Mouse (Mus musculus) forebrain, embryonic 14.5 days (tissue): ENCODE results near the gene Zfp113. TPM values are rescaled to one million over a fixed set of nuclear protein-coding genes. Genes with fewer than 3 reads are reported as not detected.

ENCODE experiments used
- ATAC-seq: fragments of 200-750 bp; cut with Nextera tagmentation; 2 replicates; pipeline ENCODE4 v1.8.0; 2017; ENCODE audit warnings: mild to moderate bottlenecking, moderate library complexity
- DNase-seq: peaks from one replicate; pipeline ENCODE4 v3.0.0-alpha.2; 2015; ENCODE audit warnings: low spot score
- H3K27ac ChIP-seq: fragments of 300-500 bp; sonication (generic); 2 replicates; pipeline ENCODE4 v1.5.1; 2014; ENCODE audit warnings: low read depth, mild to moderate bottlenecking, control low read depth, low read length, moderate library complexity
- H3K27me3 ChIP-seq: fragments of 300-500 bp; sonication (generic); replicated peaks from 2 replicates; pipeline ENCODE4 v1.6.1; 2014; ENCODE audit warnings: low read length, control low read depth, mixed read lengths; ENCODE audit not compliant: control insufficient read depth, insufficient read depth
- H3K36me3 ChIP-seq: fragments of 300-500 bp; sonication (generic); 2 replicates; pipeline ENCODE4 v1.6.1; 2014; ENCODE audit warnings: low read length, control low read depth; ENCODE audit not compliant: control insufficient read depth, insufficient read depth
- H3K4me1 ChIP-seq: fragments of 300-500 bp; sonication (generic); 2 replicates; pipeline ENCODE4 v1.6.1; 2014; ENCODE audit warnings: antibody characterized with exemption, low read length, control low read depth; ENCODE audit not compliant: control insufficient read depth, insufficient read depth
- H3K4me2 ChIP-seq: fragments of 300-500 bp; sonication (generic); 2 replicates; pipeline ENCODE4 v1.6.1; 2014; ENCODE audit warnings: mild to moderate bottlenecking, control low read depth, low read length
- H3K4me3 ChIP-seq: fragments of 300-500 bp; sonication (generic); 2 replicates; pipeline ENCODE4 v1.5.1; 2014; ENCODE audit warnings: low read depth, low read length, control low read depth
- H3K9ac ChIP-seq: fragments of 300-500 bp; sonication (generic); 2 replicates; pipeline ENCODE4 v1.6.1; 2014; ENCODE audit warnings: mild to moderate bottlenecking, low read length, control low read depth, moderate library complexity
- H3K9me3 ChIP-seq: fragments of 300-500 bp; sonication (generic); replicated peaks from 2 replicates; pipeline ENCODE4 v1.6.1; 2016; ENCODE audit warnings: low read length, control low read depth, mixed read lengths; ENCODE audit not compliant: control insufficient read depth
- WGBS: fragments of 180-500 bp; shearing (Covaris S2); extraction: QIAGEN DNeasy Blood & Tissue Kit; methylation state at CpG from one replicate; pipeline ENCODE4 v1.1.7; 2014; 5-methylcytosine and 5-hydroxymethylcytosine counted together
- polyA plus RNA-seq: library from polyadenylated mRNA; unstranded; fragments of >200 nt; fragmentation: Nextera tagmentation; extraction: Ambion mirVana; gene quantifications from 2 replicates; pipeline ENCODE4 v1.2.1, GENCODE M21; 2014

The Zfp113 gene
- 21.8 and 24.3 TPM in 2 replicates for polyA plus RNA-seq

DNA sequence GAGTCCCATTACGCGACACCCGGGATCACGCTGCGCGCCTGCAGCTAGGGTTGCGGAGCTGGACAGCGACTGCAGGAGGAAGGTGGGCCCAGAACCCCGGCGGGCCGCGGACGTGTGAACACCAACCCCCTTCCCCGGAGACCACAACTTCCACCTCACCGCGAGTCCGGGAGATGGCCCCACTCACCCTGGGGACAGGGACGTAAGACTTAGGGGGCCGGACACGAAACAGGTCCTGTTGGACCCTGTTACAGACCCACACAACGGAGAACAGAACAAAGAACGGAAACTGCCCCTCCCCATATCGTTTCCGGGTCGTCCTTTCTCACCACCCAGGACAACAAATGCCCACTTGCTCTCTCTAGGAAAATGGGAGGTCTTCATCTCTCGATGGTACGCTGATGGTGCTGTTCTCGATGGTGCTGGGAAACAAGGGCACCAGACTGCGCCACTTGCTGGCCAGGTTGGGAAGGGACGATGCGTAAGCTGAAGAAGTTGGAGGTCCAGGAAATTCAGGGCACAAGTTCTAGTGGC, at the start of gene Zfp113:
Gene Zfp113, minus strand, starts transcription at position 302 of the 534 bp plus-strand sequence.
- Histone ChIP-seq H3K36me3 (peaks cover 23% of the 10 kb centered on the region), H3K27me3 (no peaks in the 10 kb centered on the region), H3K27ac (peak within 1 kb of the TSS; percentile 96), H3K9ac (peak within 1 kb of the TSS; percentile 99), H3K9me3 (no peaks in the 10 kb centered on the region), H3K4me2 (peak within 1 kb of the TSS; percentile 87), H3K4me3 (peak within 1 kb of the TSS; percentile 81), H3K4me1 (peaks cover 3% of the 10 kb centered on the region; the same call in 1 of the 2 replicates)
- WGBS, result under 1% methylated on average over 31 of the region's 31 CpGs
- ATAC-seq (peak; percentile 99), DNase-seq (peak; percentile 98)

DNA sequence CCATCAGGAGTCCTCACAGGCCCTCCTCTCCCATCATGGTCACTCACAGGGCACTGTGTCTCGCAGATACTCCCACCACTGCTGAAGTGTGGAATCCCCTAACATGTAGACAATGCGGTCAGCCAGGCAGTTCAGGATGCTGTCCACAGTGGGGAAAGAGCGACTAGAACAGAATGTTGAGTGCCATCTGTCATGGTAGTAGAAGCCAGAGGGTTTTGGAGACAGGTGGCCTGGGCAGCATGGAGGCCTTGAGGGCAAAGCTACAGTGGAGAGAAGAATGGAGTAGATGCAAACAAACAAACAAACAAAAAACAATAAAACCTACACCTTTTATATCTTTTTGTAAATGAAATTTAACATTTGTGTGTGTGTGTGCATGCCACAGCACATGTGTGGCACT, 46.5 kb upstream of the Zfp113 start:
- ATAC-seq, result no peak
- no peak for DNase-seq

DNA sequence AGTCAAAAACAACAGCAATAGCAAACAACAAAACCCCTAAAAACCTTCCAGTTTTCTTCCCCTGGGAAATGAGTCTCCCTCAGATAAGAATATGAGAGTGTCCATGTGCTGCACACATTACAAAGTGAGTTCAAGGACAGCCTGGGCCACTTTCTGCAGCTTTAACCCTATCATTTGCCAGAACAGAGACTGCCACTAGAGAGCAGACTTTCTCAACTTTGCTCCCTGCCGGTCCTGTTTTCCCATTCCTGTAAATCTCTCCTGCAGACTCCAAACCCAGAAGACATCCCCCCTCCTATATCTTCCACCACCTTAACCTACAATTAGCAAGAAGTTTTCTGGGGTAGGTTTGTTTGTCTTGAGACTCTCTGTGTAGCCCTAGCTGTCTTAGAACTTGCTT, 44.0 kb upstream of the Zfp113 start:
- Histone ChIP-seq H3K4me2 (no peak overlapping the region), H3K27ac (no peak overlapping the region), H3K4me1 (no peaks in the 10 kb centered on the region), H3K9ac (no peak overlapping the region), H3K36me3 (no peaks in the 10 kb centered on the region), H3K9me3 (no peaks in the 10 kb centered on the region), H3K4me3 (no peak overlapping the region), H3K27me3 (no peaks in the 10 kb centered on the region)
- 10% methylated on average over 1 of the region's 1 CpGs for WGBS
- DNase-seq (peak; percentile 36), ATAC-seq (no peak)

More for the DNA sequence above, 46.5 kb upstream of the Zfp113 start:
- Histone ChIP-seq H3K4me1 (no peaks in the 10 kb centered on the region), H3K27me3 (no peaks in the 10 kb centered on the region), H3K4me2 (no peak overlapping the region), H3K9ac (no peak overlapping the region), H3K9me3 (no peaks in the 10 kb centered on the region), H3K27ac (no peak overlapping the region), H3K36me3 (no peaks in the 10 kb centered on the region), H3K4me3 (no peak overlapping the region)
- WGBS, result 89% methylated on average over 3 of the region's 3 CpGs

DNA sequence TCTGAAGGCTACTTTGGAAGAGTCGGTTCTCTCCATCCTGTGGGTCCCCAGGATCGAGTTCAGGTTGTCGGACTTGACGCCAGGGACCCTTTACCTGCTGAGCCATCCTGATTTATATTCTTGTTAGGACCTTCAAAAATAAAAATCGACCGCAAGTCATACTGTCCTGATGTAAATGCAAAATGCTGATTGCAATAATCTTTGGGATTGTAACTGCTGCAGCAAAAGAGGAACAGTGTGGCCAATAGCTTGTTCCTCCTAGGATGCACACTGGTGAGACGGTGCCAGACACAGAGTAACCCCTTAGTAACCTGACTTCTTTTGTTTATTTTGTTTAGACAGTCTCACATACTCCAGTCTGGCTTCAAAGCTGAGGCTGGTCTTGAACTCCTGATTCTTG, 39.9 kb upstream of the Zfp113 start:
- Histone ChIP-seq H3K9ac (peak overlapping the region; percentile 94; the same call in 1 of the 2 replicates), H3K27me3 (no peaks in the 10 kb centered on the region), H3K4me2 (peak overlapping the region; percentile 97), H3K36me3 (peaks cover 23% of the 10 kb centered on the region), H3K27ac (no peak overlapping the region), H3K4me1 (no peaks in the 10 kb centered on the region; the same call in 1 of the 2 replicates), H3K4me3 (peak overlapping the region; percentile 70), H3K9me3 (no peaks in the 10 kb centered on the region)
- no peak for DNase-seq
- WGBS, result 75% methylated on average over 7 of the region's 7 CpGs
- ATAC-seq, result no peak

DNA sequence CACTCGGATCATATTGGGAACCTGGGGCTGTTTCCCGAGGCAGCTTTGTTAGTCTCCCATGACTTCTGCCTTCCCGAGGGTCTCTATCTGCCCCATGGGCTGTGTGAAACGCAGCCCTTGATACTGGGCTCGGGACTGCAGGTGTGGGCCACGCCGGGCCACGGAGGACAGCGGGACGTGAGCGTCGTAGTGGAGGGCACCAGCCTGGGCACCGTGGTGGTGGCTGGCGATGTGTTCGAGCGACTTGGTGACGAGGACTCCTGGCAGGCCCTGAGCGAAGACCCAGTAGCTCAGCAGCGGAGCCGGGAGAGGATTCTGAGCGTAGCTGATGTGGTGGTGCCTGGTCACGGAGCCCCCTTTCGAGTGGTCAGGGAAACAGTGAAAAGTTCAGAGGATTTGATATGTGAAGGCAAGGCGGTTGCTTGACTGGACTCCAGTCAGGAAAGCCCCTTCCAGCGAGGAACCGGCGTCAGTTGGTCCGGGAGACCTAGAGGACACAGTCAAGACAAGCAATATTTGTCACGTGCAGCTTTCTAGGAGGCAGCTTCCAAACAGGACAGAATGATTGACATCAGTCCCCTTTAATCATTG, 39.3 kb upstream of the Zfp113 start:
- peak; percentile 69 for ATAC-seq
- Histone ChIP-seq H3K27me3 (no peaks in the 10 kb centered on the region), H3K4me3 (peak overlapping the region; percentile 70), H3K4me2 (peak overlapping the region; percentile 97), H3K9me3 (no peaks in the 10 kb centered on the region), H3K9ac (peak overlapping the region; percentile 94), H3K27ac (peak overlapping the region; percentile 84), H3K4me1 (no peaks in the 10 kb centered on the region; the same call in 1 of the 2 replicates), H3K36me3 (peaks cover 28% of the 10 kb centered on the region)
- WGBS, result 2% methylated on average over 29 of the region's 29 CpGs
- peak; percentile 51 for DNase-seq

DNA sequence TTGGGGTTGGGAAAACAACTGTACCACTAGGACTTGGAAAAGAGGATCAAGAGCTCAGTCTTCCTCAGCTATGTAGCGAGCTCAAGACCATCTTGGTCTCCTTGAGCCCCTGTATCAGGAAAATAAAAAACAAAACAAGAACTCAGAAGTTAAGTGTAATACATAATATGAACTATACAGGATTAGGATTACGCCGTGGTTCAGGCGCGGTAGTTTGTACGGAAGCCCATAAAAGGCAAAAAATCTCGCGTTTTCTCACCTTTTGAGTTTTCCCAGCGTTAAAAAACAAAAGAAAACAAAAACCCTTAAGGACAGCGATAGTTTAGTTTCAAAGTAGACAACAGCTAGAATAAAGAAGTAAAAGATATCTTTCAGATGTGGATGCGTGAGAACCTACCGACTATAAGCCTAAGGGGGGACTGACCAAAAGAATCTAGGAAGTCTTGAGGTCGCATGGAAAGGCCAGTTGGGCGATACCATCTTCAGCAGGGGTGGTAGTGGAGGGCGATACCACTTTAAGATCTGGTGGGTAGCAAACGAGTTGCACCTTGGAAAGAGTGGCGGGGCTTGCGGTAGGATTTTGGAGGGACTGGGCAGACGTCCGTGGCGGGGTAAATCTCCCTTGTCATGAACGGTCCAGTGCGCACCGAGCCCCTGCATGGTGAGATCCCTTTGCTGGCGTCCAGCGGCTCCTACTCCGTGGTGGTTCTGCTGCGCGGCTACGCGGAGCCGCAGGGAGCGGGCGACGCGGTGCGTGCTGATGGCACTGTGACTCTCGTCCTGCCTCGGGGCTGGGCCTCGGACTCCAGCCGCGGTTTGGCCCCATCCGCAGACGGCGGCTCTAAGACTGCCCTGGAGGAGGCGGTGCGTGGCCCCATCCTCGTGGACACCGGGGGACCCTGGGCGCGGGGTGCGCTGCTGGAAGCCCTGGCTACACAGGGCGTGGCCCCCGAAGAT, 38.5 kb upstream of the Zfp113 start, which contains the start of gene Mblac1:
Gene Mblac1, plus strand, starts transcription at position 544 of the 957 bp plus-strand sequence.
- Histone ChIP-seq H3K4me1 (no peaks in the 10 kb centered on the region; the same call in 1 of the 2 replicates), H3K4me2 (peak within 1 kb of the TSS; percentile 97), H3K36me3 (peaks cover 30% of the 10 kb centered on the region), H3K9ac (peak within 1 kb of the TSS; percentile 94), H3K9me3 (no peaks in the 10 kb centered on the region), H3K27ac (peak within 1 kb of the TSS; percentile 84), H3K4me3 (peak within 1 kb of the TSS; percentile 70), H3K27me3 (no peaks in the 10 kb centered on the region)
- WGBS, result 8% methylated on average over 54 of the region's 54 CpGs
- ATAC-seq (peak; percentile 86), DNase-seq (peak; percentile 89)

DNA sequence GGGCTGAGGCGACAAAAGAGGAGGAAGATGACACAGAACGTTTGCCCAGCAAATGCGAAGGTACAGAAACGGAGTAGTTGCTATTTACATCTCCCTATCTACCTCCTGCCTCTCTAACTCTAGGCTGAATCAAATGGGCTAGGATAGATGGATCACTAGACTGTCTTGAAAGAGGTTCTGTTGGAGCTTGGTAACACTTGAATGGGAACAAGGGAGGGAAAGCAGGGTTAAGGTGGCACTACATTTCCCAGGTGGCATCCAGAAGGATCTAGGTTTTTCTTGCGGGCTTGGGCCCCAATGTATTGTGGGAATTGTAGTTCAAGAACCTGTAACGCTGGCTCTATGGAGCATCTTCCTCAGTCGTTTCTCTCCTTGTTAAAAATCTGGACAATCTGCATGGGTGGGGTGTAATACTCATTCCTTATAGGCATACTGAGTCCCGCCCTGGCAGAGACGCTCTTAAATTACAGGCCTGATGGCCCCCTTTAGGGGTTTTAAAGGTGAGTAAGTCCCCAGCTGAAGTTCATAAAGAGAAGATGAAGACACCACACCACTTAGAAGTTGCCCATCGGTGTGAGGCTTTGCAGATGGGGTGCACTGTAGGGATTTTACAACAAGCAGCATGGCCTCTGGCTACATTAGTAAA, 32.2 kb upstream of the Zfp113 start:
- WGBS, result 0% methylated on average over 10 of the region's 10 CpGs
- DNase-seq (peak; percentile 94), ATAC-seq (peak; percentile 89)

DNA sequence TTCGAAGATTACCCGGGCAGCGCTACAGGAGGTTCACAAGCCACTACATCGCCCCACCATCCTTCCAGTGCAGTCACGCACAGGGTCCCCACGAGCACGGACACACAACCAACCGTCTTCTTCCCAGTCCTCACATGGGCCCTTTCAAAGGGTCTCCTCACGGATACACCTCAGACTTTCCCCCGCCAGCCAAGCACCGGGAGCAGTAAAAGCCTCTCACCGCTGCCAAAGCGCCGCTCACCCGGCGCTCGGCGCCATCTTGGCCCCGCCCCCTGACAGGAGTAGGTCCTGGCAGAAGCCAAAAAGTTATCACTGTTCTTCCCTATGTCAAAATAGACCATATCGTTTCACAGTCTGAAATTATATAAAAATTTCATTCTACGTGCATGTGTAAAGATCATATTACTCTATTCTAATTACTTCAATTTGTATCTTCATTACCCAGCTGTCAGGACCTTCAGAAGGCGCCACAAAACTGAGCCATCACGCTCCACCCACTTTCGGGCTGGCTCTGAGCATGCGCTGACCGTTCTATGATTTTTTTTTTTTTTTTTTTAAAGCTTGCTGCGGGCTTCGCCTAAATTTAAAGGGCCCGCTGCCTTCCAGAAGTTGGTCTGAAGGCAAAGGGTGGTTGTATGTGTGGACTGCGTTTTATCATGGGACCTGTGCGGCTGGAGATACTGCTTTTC, 31.6 kb upstream of the Zfp113 start, which contains the start of the genes Taf6 and Cnpy4:
Gene Taf6, minus strand, starts transcription at position 502 of the 689 bp plus-strand sequence.
Gene Cnpy4, plus strand, starts transcription at position 536 of the 689 bp plus-strand sequence.
- H3K9me3 ChIP-seq, result no peaks in the 10 kb centered on the region
- ATAC-seq (peak; percentile 89), DNase-seq (peak; percentile 95)
- peaks cover 40% of the 10 kb centered on the region for H3K36me3 ChIP-seq
- H3K27ac ChIP-seq, result peak within 1 kb of the TSS; percentile 36; the same call in 1 of the 2 replicates
- H3K27me3 ChIP-seq, result no peaks in the 10 kb centered on the region
- H3K4me3 ChIP-seq, result peak within 1 kb of the TSS; percentile 56
- WGBS, result under 1% methylated on average over 31 of the region's 31 CpGs
- peak within 1 kb of the TSS; percentile 85 for H3K4me2 ChIP-seq
- peaks cover 6% of the 10 kb centered on the region; the same call in 1 of the 2 replicates for H3K4me1 ChIP-seq
- H3K9ac ChIP-seq, result peak within 1 kb of the TSS; percentile 85

More for the DNA sequence above, 32.2 kb upstream of the Zfp113 start:
- H3K9me3 ChIP-seq, result no peaks in the 10 kb centered on the region
- peak overlapping the region; percentile 56 for H3K4me3 ChIP-seq
- peak overlapping the region; percentile 85 for H3K4me2 ChIP-seq
- H3K27ac ChIP-seq, result peak overlapping the region; percentile 36; the same call in 1 of the 2 replicates
- H3K27me3 ChIP-seq, result no peaks in the 10 kb centered on the region
- peaks cover 6% of the 10 kb centered on the region; the same call in 1 of the 2 replicates for H3K4me1 ChIP-seq
- peak overlapping the region; percentile 70 for H3K9ac ChIP-seq
- peaks cover 40% of the 10 kb centered on the region for H3K36me3 ChIP-seq
